Mouse (Mus musculus) liver, postnatal 0 days (tissue): ENCODE data around the gene Nfatc4. TPM values are rescaled to one million over a fixed set of nuclear protein-coding genes. Genes with fewer than 3 reads are reported as not detected.

Experiments used
- ATAC-seq: fragments of 200-750 bp; cut with Nextera tagmentation; 2 replicates; pipeline ENCODE4 v1.8.0; 2017; ENCODE audit warnings: mild to moderate bottlenecking, moderate library complexity
- DNase-seq: peaks from one replicate; pipeline ENCODE4 v3.0.0-alpha.2; 2016
- H3K27ac ChIP-seq: fragments of 300-500 bp; sonication (generic); 2 replicates; pipeline ENCODE4 v1.5.1; 2014; ENCODE audit warnings: antibody characterized with exemption, moderate library complexity, mild to moderate bottlenecking, low read depth
- H3K27me3 ChIP-seq: fragments of 300-500 bp; sonication (generic); 2 replicates; pipeline ENCODE4 v1.6.1; 2014; ENCODE audit warnings: low read length, control low read depth, mixed read lengths; ENCODE audit not compliant: insufficient read depth
- H3K36me3 ChIP-seq: fragments of 300-500 bp; sonication (generic); replicated peaks from 2 replicates; pipeline ENCODE4 v1.6.1; 2014; ENCODE audit warnings: mild to moderate bottlenecking, control low read depth, low read length, moderate library complexity, mixed read lengths; ENCODE audit not compliant: insufficient read depth
- H3K4me1 ChIP-seq: fragments of 300-500 bp; sonication (generic); 2 replicates; pipeline ENCODE4 v1.6.1; 2014; ENCODE audit warnings: antibody characterized with exemption, mild to moderate bottlenecking, control low read depth; ENCODE audit not compliant: insufficient read depth
- H3K4me2 ChIP-seq: fragments of 300-500 bp; sonication (generic); 2 replicates; pipeline ENCODE4 v1.6.1; 2014; ENCODE audit warnings: low read depth, mild to moderate bottlenecking, low read length, moderate library complexity, mixed read lengths
- H3K4me3 ChIP-seq: fragments of 300-500 bp; sonication (generic); 2 replicates; pipeline ENCODE4 v1.5.1; 2014; ENCODE audit warnings: low read depth, low read length
- H3K9ac ChIP-seq: fragments of 300-500 bp; sonication (generic); replicated peaks from 2 replicates; pipeline ENCODE4 v1.6.1; 2014; ENCODE audit warnings: mild to moderate bottlenecking, moderate library complexity
- H3K9me3 ChIP-seq: fragments of 300-500 bp; sonication (generic); 2 replicates; pipeline ENCODE4 v1.6.1; 2016; ENCODE audit warnings: mild to moderate bottlenecking, control low read depth, low read length, mixed read lengths
- CTCF ChIP-seq: sonication (generic); IDR thresholded peaks from 2 replicates; pipeline ENCODE4 v1.5.1; 2016; ENCODE audit warnings: antibody characterized with exemption, low read depth
- EP300 ChIP-seq: IDR thresholded peaks from 2 replicates; pipeline ENCODE4 v1.6.1; 2016; ENCODE audit warnings: antibody characterized with exemption, low read depth, mild to moderate bottlenecking
- WGBS: fragments of 180-500 bp; shearing (Covaris S2); extraction: QIAGEN DNeasy Blood & Tissue Kit; methylation state at CpG from one replicate; pipeline ENCODE4 v1.1.7; 2014; ENCODE audit not compliant: insufficient replicate concordance; 5-methylcytosine and 5-hydroxymethylcytosine counted together
- polyA plus RNA-seq: library from polyadenylated mRNA; unstranded; fragments of >200 nt; fragmentation: Nextera tagmentation; extraction: Ambion mirVana; gene quantifications from 2 replicates; pipeline ENCODE4 v1.2.1, GENCODE M21; 2015

Gene Nfatc4
- polyA plus RNA-seq, 1 experiment from 2014 or later, result 0.41 TPM

- Histone ChIP-seq H3K9me3 (no peaks in the 10 kb centered on the region), H3K4me3 (no peak overlapping the region), H3K27ac (no peak overlapping the region), H3K9ac (no peak overlapping the region), H3K4me1 (peaks cover 13% of the 10 kb centered on the region), H3K36me3 (no peaks in the 10 kb centered on the region), H3K4me2 (no peak overlapping the region), H3K27me3 (no peaks in the 10 kb centered on the region)
- TF ChIP-seq EP300 (no peak), CTCF (no peak)
- DNase-seq (no peak), ATAC-seq (no peak)
- WGBS, result 33% methylated on average over 14 of the region's 14 CpGs
Observed at GRCm38 (mm10) chr14:55877469-55878315, 54.7 kb downstream of the Nfatc4 start.

- Histone ChIP-seq H3K9me3 (no peaks in the 10 kb centered on the region), H3K9ac (no peak overlapping the region), H3K4me3 (no peak overlapping the region), H3K4me2 (no peak overlapping the region), H3K27ac (no peak overlapping the region), H3K36me3 (no peaks in the 10 kb centered on the region), H3K27me3 (no peaks in the 10 kb centered on the region), H3K4me1 (peaks cover 18% of the 10 kb centered on the region)
- TF ChIP-seq CTCF (0 out of 2 replicates have a peak, but pooled peaks have one; percentile 28), EP300 (no peak)
- DNase-seq, result no peak
- no peak for ATAC-seq
- 11% methylated on average over 7 of the region's 7 CpGs for WGBS
Observed at GRCm38 (mm10) chr14:55878316-55878940, 55.5 kb downstream of the Nfatc4 start.

GRCm38 (mm10) chr14:55879623-55880022 is 56.7 kb downstream of the Nfatc4 start:
- peaks cover 21% of the 10 kb centered on the region for H3K4me1 ChIP-seq
- TF ChIP-seq EP300 (no peak), CTCF (peak; percentile 92)
- peak; percentile 79 for DNase-seq
- no peak overlapping the region for H3K27ac ChIP-seq
- H3K27me3 ChIP-seq, result no peaks in the 10 kb centered on the region
- no peaks in the 10 kb centered on the region for H3K9me3 ChIP-seq
- no peak overlapping the region for H3K4me2 ChIP-seq
- H3K36me3 ChIP-seq, result no peaks in the 10 kb centered on the region
- H3K9ac ChIP-seq, result no peak overlapping the region
- no peak for ATAC-seq
- no peak overlapping the region for H3K4me3 ChIP-seq
- 34% methylated on average over 1 of the region's 1 CpGs for WGBS

DNA sequence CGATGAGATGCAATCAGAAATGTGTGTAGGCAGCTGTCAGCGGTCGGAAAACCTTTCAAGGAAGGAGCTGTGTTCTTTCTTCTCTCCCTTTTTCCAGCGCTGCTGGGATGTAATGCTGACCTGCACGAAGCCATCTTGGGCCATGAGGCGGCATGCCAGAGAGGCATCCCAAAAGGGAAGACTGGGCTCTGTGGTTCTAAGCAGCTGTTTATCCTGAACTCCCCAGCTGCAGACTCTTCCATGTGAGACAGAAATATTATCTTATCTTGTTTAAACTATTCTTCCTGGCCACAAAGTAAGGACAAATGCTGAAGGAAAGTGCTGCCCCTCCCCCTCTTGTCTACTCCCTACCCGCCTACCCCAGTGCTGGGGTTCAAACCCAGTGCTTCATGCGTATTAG is 58.0 kb downstream of the Nfatc4 start:
- no peak for DNase-seq
- no peaks in the 10 kb centered on the region for H3K36me3 ChIP-seq
- ATAC-seq, result no peak
- no peak overlapping the region for H3K9ac ChIP-seq
- H3K9me3 ChIP-seq, result no peaks in the 10 kb centered on the region
- no peak overlapping the region for H3K4me2 ChIP-seq
- H3K4me1 ChIP-seq, result peaks cover 23% of the 10 kb centered on the region
- TF ChIP-seq EP300 (no peak), CTCF (no peak)
- no peak overlapping the region for H3K4me3 ChIP-seq
- H3K27me3 ChIP-seq, result no peaks in the 10 kb centered on the region
- WGBS, result 63% methylated on average over 8 of the region's 8 CpGs
- no peak overlapping the region for H3K27ac ChIP-seq

DNA sequence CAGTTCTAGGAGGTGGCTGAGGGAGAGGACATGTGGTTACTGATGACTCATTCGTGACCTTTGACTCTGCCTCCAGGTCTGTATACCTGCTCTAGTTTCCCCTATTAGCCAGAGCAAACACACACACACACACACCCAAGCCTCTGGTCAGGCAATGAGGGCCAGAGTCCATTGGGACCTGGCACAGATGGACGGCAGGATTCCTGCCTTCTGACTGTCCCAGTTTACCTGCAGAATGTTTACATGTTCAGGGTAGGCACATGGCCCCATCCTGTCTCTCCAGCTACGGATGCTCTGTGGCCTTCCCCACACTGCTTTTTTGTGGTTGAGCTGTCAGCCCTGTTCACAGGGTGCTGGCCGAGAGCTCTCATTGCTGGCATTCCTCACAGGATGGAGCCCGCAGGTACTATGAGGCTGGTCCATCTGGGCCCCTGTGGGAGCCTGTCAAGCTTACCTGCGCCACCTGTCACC is 59.3 kb downstream of the Nfatc4 start:
- WGBS, result 32% methylated on average over 6 of the region's 6 CpGs
- peaks cover 35% of the 10 kb centered on the region for H3K4me1 ChIP-seq
- H3K27ac ChIP-seq, result peak overlapping the region; percentile 85
- H3K9ac ChIP-seq, result no peak overlapping the region
- H3K4me3 ChIP-seq, result no peak overlapping the region
- H3K9me3 ChIP-seq, result no peaks in the 10 kb centered on the region
- no peak overlapping the region for H3K4me2 ChIP-seq
- DNase-seq (peak; percentile 70), ATAC-seq (peak; percentile 82)
- H3K27me3 ChIP-seq, result no peaks in the 10 kb centered on the region
- H3K36me3 ChIP-seq, result peaks cover 10% of the 10 kb centered on the region
- TF ChIP-seq CTCF (no peak), EP300 (peak; percentile 41; the same call in 1 of the 2 replicates)

DNA sequence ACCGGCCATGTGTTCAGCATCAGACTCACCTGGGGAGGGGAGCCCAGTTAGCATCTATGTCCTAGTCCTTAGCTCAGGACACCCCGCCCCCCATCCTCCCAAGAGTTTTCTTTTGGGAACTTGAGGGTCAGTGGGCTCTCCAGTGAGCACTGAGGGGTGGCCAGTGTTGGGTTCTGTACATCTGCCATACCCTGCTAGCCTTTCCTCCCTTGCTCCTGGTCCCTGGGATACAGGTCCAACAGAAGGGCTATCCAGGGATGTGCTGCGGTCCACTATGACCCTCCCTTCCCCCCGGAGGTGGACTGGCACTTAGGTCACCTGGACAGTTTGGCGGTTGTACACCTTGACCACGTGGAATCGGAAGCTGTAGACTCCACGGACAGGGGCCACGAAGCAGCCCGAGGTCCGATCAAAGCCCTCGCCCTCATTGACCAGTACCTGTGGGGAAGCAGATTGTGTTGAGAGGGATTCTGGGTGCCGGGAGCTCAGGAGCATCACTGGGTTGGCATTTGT is 60.3 kb downstream of the Nfatc4 start:
- peak overlapping the region; percentile 85 for H3K27ac ChIP-seq
- peaks cover 40% of the 10 kb centered on the region for H3K4me1 ChIP-seq

More for the DNA sequence above, 60.3 kb downstream of the Nfatc4 start:
- WGBS, result 82% methylated on average over 13 of the region's 13 CpGs
- Histone ChIP-seq H3K27me3 (no peaks in the 10 kb centered on the region), H3K36me3 (peaks cover 20% of the 10 kb centered on the region), H3K4me3 (no peak overlapping the region), H3K4me2 (no peak overlapping the region), H3K9me3 (no peaks in the 10 kb centered on the region), H3K9ac (no peak overlapping the region)
- no peak for TF ChIP-seq CTCF
- no peak for TF ChIP-seq EP300
- ATAC-seq (no peak), DNase-seq (no peak)

Other genes with a start within 250 kb of the Nfatc4 start
- gene Fitm1, start 247.5 kb upstream of the Nfatc4 start, polyA plus RNA-seq, result 1.8 and 4.6 TPM in 2 replicates
- gene Psme1, start 245.0 kb upstream of the Nfatc4 start, polyA plus RNA-seq, result 162 and 180 TPM in 2 replicates
- 17.3 and 19.2 TPM in 2 replicates for gene Emc9, start 237.8 kb upstream of the Nfatc4 start, polyA plus RNA-seq
- gene Psme2, start 232.0 kb upstream of the Nfatc4 start, polyA plus RNA-seq, result 222 and 231 TPM in 2 replicates
- 8.5 and 9.6 TPM in 2 replicates for gene Rnf31, start 231.4 kb upstream of the Nfatc4 start, polyA plus RNA-seq
- 18.6 and 19.4 TPM in 2 replicates for gene Irf9, start 219.6 kb upstream of the Nfatc4 start, polyA plus RNA-seq
- 1.5 and 2.2 TPM in 2 replicates for gene Rec8, start 205.1 kb upstream of the Nfatc4 start, polyA plus RNA-seq
- gene Ipo4, start 187.2 kb upstream of the Nfatc4 start, polyA plus RNA-seq, result 14.7 and 16.6 TPM in 2 replicates
- 0.99 and 1.6 TPM in 2 replicates for gene Gm49378, start 185.2 kb upstream of the Nfatc4 start, polyA plus RNA-seq
- gene Tm9sf1, start 179.3 kb upstream of the Nfatc4 start, polyA plus RNA-seq, result 39.3 and 42.8 TPM in 2 replicates
- gene Tssk4, start 173.0 kb upstream of the Nfatc4 start, polyA plus RNA-seq, result 0.06 and 0.21 TPM in 2 replicates
- gene Mdp1, start 162.6 kb upstream of the Nfatc4 start, polyA plus RNA-seq, result 16.0 and 16.1 TPM in 2 replicates
- 15.0 and 17.4 TPM in 2 replicates for gene Gmpr2, start 151.2 kb upstream of the Nfatc4 start, polyA plus RNA-seq
- 228 and 231 TPM in 2 replicates for gene Nedd8, start 151.0 kb upstream of the Nfatc4 start, polyA plus RNA-seq
- gene Tinf2, start 141.3 kb upstream of the Nfatc4 start, polyA plus RNA-seq, result 11.5 and 14.1 TPM in 2 replicates
- 3.6 and 4.7 TPM in 2 replicates for gene Tgm1, start 109.2 kb upstream of the Nfatc4 start, polyA plus RNA-seq
- 18.5 and 21.2 TPM in 2 replicates for gene Rabggta, start 100.9 kb upstream of the Nfatc4 start, polyA plus RNA-seq
- gene Dhrs1, start 77.5 kb upstream of the Nfatc4 start, polyA plus RNA-seq, result 98.6 and 103 TPM in 2 replicates
- 13.2 and 14.5 TPM in 2 replicates for gene Nop9, start 77.5 kb upstream of the Nfatc4 start, polyA plus RNA-seq
- gene Cideb, start 64.7 kb upstream of the Nfatc4 start, polyA plus RNA-seq, result 191 and 192 TPM in 2 replicates
- gene Ltb4r2, start 61.7 kb upstream of the Nfatc4 start, polyA plus RNA-seq, result 1.8 and 2.1 TPM in 2 replicates
- gene Ltb4r1, start 57.2 kb upstream of the Nfatc4 start, polyA plus RNA-seq, result 21.6 and 22.0 TPM in 2 replicates
- gene Adcy4, start 39.0 kb upstream of the Nfatc4 start, polyA plus RNA-seq, result 1.5 and 1.7 TPM in 2 replicates
- gene Ripk3, start 34.3 kb upstream of the Nfatc4 start, polyA plus RNA-seq, result 9.6 and 10.3 TPM in 2 replicates
- gene Nynrin, start 30.9 kb downstream of the Nfatc4 start, polyA plus RNA-seq, result 0.63 and 0.70 TPM in 2 replicates
- 0.29 and 0.40 TPM in 2 replicates for gene Cbln3, start 61.2 kb downstream of the Nfatc4 start, polyA plus RNA-seq
- gene Khnyn, start 61.8 kb downstream of the Nfatc4 start, polyA plus RNA-seq, result 4.6 and 5.2 TPM in 2 replicates
- gene Sdr39u1, start 77.1 kb downstream of the Nfatc4 start, polyA plus RNA-seq, result 26.2 and 26.9 TPM in 2 replicates
- 0.59 and 1.7 TPM in 2 replicates for gene Cma1, start 121.5 kb downstream of the Nfatc4 start, polyA plus RNA-seq
- not detected in 2 replicates for gene Cma2, start 127.8 kb downstream of the Nfatc4 start, polyA plus RNA-seq
- gene Mcpt1, start 194.8 kb downstream of the Nfatc4 start, polyA plus RNA-seq, result not detected in 2 replicates
- not detected in 2 replicates for gene Mcpt9, start 207.4 kb downstream of the Nfatc4 start, polyA plus RNA-seq
- 0.23 and 0.27 TPM in 2 replicates for gene Mcpt2, start 218.9 kb downstream of the Nfatc4 start, polyA plus RNA-seq
- gene Mcpt4, start 239.2 kb downstream of the Nfatc4 start, polyA plus RNA-seq, result 0.26 and 0.51 TPM in 2 replicates